Mouse (Mus musculus) hindbrain, postnatal 0 days (tissue): ENCODE measurements around the gene Prkca. TPM values are rescaled to one million over a fixed set of nuclear protein-coding genes. Genes with fewer than 3 reads are reported as not detected.

ENCODE experiments used
- ATAC-seq: fragments of 200-750 bp; cut with Nextera tagmentation; 2 replicates; pipeline ENCODE4 v1.8.0; 2017; ENCODE audit warnings: mild to moderate bottlenecking, moderate TSS enrichment, moderate library complexity
- DNase-seq: peaks from one replicate; pipeline ENCODE4 v3.0.0-alpha.2; 2015; ENCODE audit warnings: low spot score
- H3K27ac ChIP-seq: fragments of 300-500 bp; sonication (generic); 2 replicates; pipeline ENCODE4 v1.5.1; 2014; ENCODE audit warnings: mild to moderate bottlenecking
- H3K27me3 ChIP-seq: fragments of 300-500 bp; sonication (generic); 2 replicates; pipeline ENCODE4 v1.6.1; 2014; ENCODE audit warnings: low read length, mixed read lengths; ENCODE audit not compliant: insufficient read depth
- H3K36me3 ChIP-seq: fragments of 300-500 bp; sonication (generic); 2 replicates; pipeline ENCODE4 v1.6.1; 2014; ENCODE audit warnings: low read length, mixed read lengths; ENCODE audit not compliant: insufficient read depth
- H3K4me1 ChIP-seq: fragments of 300-500 bp; sonication (generic); 2 replicates; pipeline ENCODE4 v1.6.1; 2014; ENCODE audit warnings: antibody characterized with exemption, low read length, mixed read lengths; ENCODE audit not compliant: insufficient read depth
- H3K4me2 ChIP-seq: fragments of 300-500 bp; sonication (generic); 2 replicates; pipeline ENCODE4 v1.6.1; 2014; ENCODE audit warnings: low read depth, mild to moderate bottlenecking, low read length, moderate library complexity, mixed read lengths
- H3K4me3 ChIP-seq: fragments of 300-500 bp; sonication (generic); 2 replicates; pipeline ENCODE4 v1.5.1; 2014; ENCODE audit warnings: low read length
- H3K9ac ChIP-seq: fragments of 300-500 bp; sonication (generic); replicated peaks from 2 replicates; pipeline ENCODE4 v1.6.1; 2014; ENCODE audit warnings: mild to moderate bottlenecking, low read length, moderate library complexity, mixed read lengths
- H3K9me3 ChIP-seq: fragments of 300-500 bp; sonication (generic); 2 replicates; pipeline ENCODE4 v1.6.1; 2016; ENCODE audit warnings: low read length, mixed read lengths
- CTCF ChIP-seq: IDR thresholded peaks from 2 replicates; pipeline ENCODE4 v1.5.1; 2016; ENCODE audit warnings: antibody characterized with exemption, control low read depth, low read depth
- WGBS: fragments of 180-500 bp; shearing (Covaris S2); extraction: QIAGEN DNeasy Blood & Tissue Kit; methylation state at CpG from one replicate; pipeline ENCODE4 v1.1.7; 2014; 5-methylcytosine and 5-hydroxymethylcytosine counted together
- polyA plus RNA-seq: library from polyadenylated mRNA; unstranded; fragments of >200 nt; fragmentation: Nextera tagmentation; extraction: Ambion mirVana; gene quantifications from 2 replicates; pipeline ENCODE4 v1.2.1, GENCODE M21; 2015
- total RNA-seq: library from RNA; depleted of rRNA; stranded (reverse); fragments of >200 nt; gene quantifications from 2 replicates; pipeline ENCODE4 v1.2.3, GENCODE M21; 2014

The Prkca gene
- total and polyA plus RNA-seq, 2 experiments from 2014 or later, result 8.0 to 25.0 TPM

GRCm38 (mm10) chr11:108162110-108162509, 181.6 kb downstream of the Prkca start:
- Histone ChIP-seq H3K27me3 (no peaks in the 10 kb centered on the region), H3K9me3 (peaks cover 4% of the 10 kb centered on the region; the same call in 1 of the 2 replicates), H3K4me3 (no peak overlapping the region), H3K27ac (peak overlapping the region; percentile 21), H3K4me2 (no peak overlapping the region), H3K9ac (no peak overlapping the region), H3K36me3 (no peaks in the 10 kb centered on the region), H3K4me1 (peaks cover 6% of the 10 kb centered on the region; the same call in 1 of the 2 replicates)
- 22% methylated on average over 4 of the region's 4 CpGs for WGBS
- no peak for DNase-seq
- no peak for ATAC-seq
- no peak for TF ChIP-seq CTCF

- H3K9ac ChIP-seq, result no peak overlapping the region
- no peaks in the 10 kb centered on the region for H3K27me3 ChIP-seq
- H3K9me3 ChIP-seq, result peaks cover 4% of the 10 kb centered on the region; the same call in 1 of the 2 replicates
- H3K4me1 ChIP-seq, result no peaks in the 10 kb centered on the region
- no peak overlapping the region for H3K27ac ChIP-seq
- ATAC-seq, result no peak
- WGBS, result 73% methylated on average over 7 of the region's 7 CpGs
- H3K4me3 ChIP-seq, result no peak overlapping the region
- no peak overlapping the region for H3K4me2 ChIP-seq
- no peak for TF ChIP-seq CTCF
- DNase-seq, result no peak
- no peaks in the 10 kb centered on the region for H3K36me3 ChIP-seq
Observed at GRCm38 (mm10) chr11:108160056-108160455, 183.7 kb downstream of the Prkca start.

- Histone ChIP-seq H3K27ac (no peak overlapping the region), H3K9me3 (peaks cover 4% of the 10 kb centered on the region; the same call in 1 of the 2 replicates), H3K36me3 (no peaks in the 10 kb centered on the region), H3K27me3 (no peaks in the 10 kb centered on the region), H3K4me2 (no peak overlapping the region), H3K4me3 (no peak overlapping the region), H3K4me1 (no peaks in the 10 kb centered on the region), H3K9ac (no peak overlapping the region)
- TF ChIP-seq CTCF, result no peak
- no peak for ATAC-seq
- DNase-seq, result no peak
- 95% methylated on average over 3 of the region's 3 CpGs for WGBS
Observed at GRCm38 (mm10) chr11:108158046-108158445, 185.7 kb downstream of the Prkca start.

DNA sequence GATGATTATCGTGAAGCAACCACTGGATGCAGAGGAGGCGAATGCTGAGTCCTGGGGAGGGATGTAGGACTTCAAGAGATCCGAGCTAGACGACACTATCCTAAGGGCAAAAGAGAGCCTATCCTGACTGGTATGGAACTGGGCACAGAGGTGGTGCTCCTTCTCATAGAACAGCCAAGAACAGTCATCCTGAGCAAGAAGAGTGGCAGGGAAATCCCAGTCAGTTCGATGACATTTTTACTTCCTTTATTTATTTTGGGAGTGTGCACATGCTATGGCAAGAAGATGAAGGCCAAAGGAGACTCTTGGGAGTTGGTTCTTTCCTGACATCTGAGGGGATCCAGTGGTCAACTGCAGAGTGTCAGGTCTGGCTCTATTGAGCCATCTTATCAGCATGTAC, 186.7 kb downstream of the Prkca start:
- peaks cover 4% of the 10 kb centered on the region; the same call in 1 of the 2 replicates for H3K9me3 ChIP-seq
- H3K27me3 ChIP-seq, result no peaks in the 10 kb centered on the region
- TF ChIP-seq CTCF, result no peak
- DNase-seq (no peak), ATAC-seq (no peak)
- 90% methylated on average over 5 of the region's 5 CpGs for WGBS
- H3K36me3 ChIP-seq, result no peaks in the 10 kb centered on the region
- no peak overlapping the region for H3K9ac ChIP-seq
- no peak overlapping the region for H3K4me2 ChIP-seq
- no peak overlapping the region for H3K4me3 ChIP-seq
- no peaks in the 10 kb centered on the region for H3K4me1 ChIP-seq
- H3K27ac ChIP-seq, result no peak overlapping the region

DNA sequence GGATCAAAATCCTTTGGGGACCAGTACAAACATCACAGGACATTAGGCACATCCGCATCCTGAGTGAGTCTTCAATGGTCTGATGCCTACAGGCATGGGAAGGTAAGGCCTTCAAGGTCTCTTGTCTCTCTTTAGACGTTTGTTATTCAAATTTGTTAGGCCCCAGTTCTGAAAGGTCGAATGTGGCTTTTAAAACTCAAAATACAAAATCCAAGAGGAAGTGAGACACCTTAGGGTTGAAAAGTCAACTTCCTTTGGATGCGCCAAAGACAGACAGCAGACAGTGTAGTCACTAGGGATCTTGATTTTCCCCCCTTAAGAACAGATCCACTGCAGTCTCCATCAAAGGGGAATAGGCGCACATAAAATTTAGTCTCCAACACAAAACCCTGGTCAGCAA, 187.6 kb downstream of the Prkca start:
- peaks cover 3% of the 10 kb centered on the region; the same call in 1 of the 2 replicates for H3K4me1 ChIP-seq
- DNase-seq (no peak), ATAC-seq (no peak)
- TF ChIP-seq CTCF, result no peak
- no peaks in the 10 kb centered on the region for H3K27me3 ChIP-seq
- peaks cover 4% of the 10 kb centered on the region; the same call in 1 of the 2 replicates for H3K9me3 ChIP-seq
- H3K4me2 ChIP-seq, result no peak overlapping the region
- no peak overlapping the region for H3K9ac ChIP-seq
- H3K27ac ChIP-seq, result no peak overlapping the region
- H3K36me3 ChIP-seq, result no peaks in the 10 kb centered on the region
- 87% methylated on average over 5 of the region's 5 CpGs for WGBS
- H3K4me3 ChIP-seq, result no peak overlapping the region

DNA sequence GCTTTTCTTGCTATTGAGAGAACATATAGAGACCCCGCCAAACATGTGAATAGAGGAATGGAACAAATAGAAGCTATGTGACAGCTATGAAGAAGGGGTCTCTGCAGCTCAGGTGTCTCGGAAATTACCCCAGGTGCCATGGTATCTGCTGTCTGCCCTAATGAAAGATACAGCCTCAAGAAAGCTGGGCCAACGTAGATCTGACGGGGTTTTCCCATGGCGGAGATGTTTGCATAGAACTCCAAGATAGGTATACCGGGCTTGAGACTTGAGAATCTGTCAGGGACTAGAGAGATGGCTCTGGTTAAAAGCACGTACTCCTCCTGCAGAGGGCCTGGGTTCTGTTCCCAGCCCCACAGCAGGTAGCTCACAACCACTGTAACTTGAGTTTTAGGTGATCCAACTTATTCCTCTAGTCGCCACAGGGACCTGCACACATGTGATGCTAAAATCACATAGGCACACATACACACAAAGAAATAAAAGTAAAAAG, 188.6 kb downstream of the Prkca start:
- DNase-seq (no peak), ATAC-seq (no peak)
- WGBS, result 94% methylated on average over 8 of the region's 8 CpGs
- Histone ChIP-seq H3K27me3 (no peaks in the 10 kb centered on the region), H3K4me1 (peaks cover 3% of the 10 kb centered on the region; the same call in 1 of the 2 replicates), H3K27ac (no peak overlapping the region), H3K9me3 (peaks cover 4% of the 10 kb centered on the region; the same call in 1 of the 2 replicates), H3K4me2 (no peak overlapping the region), H3K36me3 (no peaks in the 10 kb centered on the region), H3K9ac (no peak overlapping the region), H3K4me3 (no peak overlapping the region)
- TF ChIP-seq CTCF, result no peak
